Mouse (Mus musculus): ENCODE data around the gene Tbc1d2b.

Tbc1d2b gene

GRCm38 (mm10) chr9:90242291-90242690 lies 28.3 kb downstream of the Tbc1d2b start:
- no peak for DNase-seq (ENCODE audit: low spot score)

DNA sequence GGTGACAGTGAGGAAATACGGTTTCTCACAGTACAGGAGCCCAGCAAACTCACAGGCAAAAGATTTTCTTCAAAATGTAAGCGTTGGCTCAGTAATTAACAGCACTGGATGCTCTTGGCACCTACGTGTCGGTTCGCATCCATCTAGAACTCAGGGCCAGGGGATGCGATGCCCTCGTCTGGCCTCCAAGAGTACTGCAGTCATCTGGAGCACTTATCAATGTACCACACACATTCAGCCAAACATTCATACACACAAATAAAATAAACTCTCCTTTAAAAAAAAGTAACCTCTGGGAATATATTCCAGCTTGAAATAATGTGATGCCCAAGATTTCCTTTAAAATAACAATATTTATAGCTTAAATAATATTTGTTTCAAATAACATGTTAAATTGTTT lies 29.0 kb downstream of the Tbc1d2b start:
- DNase-seq (ENCODE audit: low spot score) = no peak

GRCm38 (mm10) chr9:90241041-90241440 lies 29.6 kb downstream of the Tbc1d2b start:
- DNase-seq (ENCODE audit: low spot score) = no peak

- DNase-seq (ENCODE audit: low spot score) = no peak
Observed at GRCm38 (mm10) chr9:90240560-90240959, 30.0 kb downstream of the Tbc1d2b start.

- no peak for DNase-seq (ENCODE audit: low spot score)
Observed at GRCm38 (mm10) chr9:90237232-90238062, 33.2 kb downstream of the Tbc1d2b start.

DNA sequence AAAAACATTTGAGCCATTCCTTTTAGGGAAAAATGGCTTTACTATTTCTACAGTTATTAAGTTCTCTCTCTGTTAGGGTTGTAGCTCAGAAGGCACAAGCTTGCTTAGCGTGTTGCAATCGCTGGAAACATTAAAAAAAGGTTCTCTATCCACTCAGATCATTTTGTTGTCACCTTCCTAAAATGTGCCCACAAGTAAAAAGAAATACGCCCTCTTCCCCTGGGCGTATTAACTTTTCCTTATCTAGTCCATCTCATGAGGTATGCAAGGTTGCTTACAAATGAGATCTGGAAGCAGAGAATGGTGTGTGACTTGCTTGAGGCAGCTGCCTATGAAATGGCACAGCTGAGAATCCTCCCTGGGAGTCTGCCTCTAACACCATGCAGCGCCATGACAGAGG lies 33.8 kb downstream of the Tbc1d2b start:
- DNase-seq (ENCODE audit: low spot score) = no peak

GRCm38 (mm10) chr9:90235258-90235882 lies 35.2 kb downstream of the Tbc1d2b start:
- no peak for DNase-seq (ENCODE audit: low spot score)

DNA sequence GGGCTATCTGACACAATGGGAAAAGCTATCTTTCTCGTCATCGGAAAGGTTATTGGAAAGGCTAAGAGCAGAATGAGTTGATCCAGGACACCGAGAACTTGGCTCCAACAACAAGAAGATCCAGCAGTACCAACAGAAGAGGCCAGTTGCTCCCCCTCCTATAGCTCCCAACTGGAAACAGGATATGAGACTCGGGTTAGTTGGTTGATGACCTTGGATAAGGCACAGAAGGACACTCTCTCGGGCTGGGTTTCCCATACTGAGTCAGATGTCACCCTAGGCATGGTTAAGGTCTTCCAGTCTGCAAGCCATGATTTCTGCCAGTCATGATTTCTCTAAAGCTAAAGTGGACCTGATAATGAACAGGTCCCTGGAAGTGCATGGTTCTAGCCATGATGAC lies 35.8 kb downstream of the Tbc1d2b start:
- no peak for DNase-seq (ENCODE audit: low spot score)

DNA sequence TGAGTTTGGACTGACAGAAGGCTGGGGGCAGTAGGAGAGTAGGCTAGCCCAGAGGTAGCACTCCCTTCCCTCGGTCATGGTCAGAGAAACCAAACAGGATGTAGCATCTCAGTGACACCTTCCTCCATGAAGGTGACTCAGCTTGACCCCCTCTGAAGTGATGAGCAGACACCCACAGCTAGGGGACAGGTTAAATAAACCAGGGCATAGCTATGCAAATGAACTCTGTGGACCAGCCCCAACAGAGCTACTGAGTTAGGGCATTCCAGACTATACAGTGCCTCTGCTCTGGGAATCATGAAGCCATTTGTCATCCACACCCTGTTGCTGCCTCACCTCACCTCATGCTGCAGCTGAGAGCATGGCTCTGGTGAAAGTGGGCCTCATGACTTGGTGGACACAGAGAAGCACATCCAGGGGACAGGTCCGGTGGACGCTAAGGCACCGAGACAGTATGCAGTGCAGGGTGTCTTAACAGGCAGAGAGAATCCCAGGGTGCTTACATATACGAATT lies 36.6 kb downstream of the Tbc1d2b start:
- no peak for DNase-seq (ENCODE audit: low spot score)

- no peak for DNase-seq (ENCODE audit: low spot score)
Observed at GRCm38 (mm10) chr9:90232781-90233690, 37.6 kb downstream of the Tbc1d2b start.

- DNase-seq (ENCODE audit: low spot score) = no peak
Observed at GRCm38 (mm10) chr9:90227171-90227570, 43.4 kb downstream of the Tbc1d2b start.

DNA sequence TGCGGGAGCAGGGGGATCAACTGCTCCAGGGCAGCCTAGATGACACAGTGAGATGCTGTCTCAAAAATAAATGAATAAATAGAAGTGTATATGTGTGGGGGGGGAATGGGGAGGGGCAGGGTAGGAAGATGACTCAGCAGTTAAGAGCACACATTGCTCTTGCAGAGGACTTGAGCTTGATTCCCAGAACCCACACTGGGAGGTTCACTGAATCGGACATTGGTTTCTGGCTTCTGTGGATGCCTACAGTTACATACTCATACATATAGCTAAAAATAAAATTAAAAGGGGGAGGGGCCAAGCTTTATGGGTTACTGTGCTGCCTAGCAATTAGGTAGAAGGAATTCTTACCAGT lies 43.9 kb downstream of the Tbc1d2b start:
- no peak for DNase-seq (ENCODE audit: low spot score)

- DNase-seq (ENCODE audit: low spot score) = no peak
Observed at GRCm38 (mm10) chr9:90226081-90226741, 44.4 kb downstream of the Tbc1d2b start.

GRCm38 (mm10) chr9:90222275-90222674 lies 48.3 kb downstream of the Tbc1d2b start:
- no peak for DNase-seq (ENCODE audit: low spot score)

DNA sequence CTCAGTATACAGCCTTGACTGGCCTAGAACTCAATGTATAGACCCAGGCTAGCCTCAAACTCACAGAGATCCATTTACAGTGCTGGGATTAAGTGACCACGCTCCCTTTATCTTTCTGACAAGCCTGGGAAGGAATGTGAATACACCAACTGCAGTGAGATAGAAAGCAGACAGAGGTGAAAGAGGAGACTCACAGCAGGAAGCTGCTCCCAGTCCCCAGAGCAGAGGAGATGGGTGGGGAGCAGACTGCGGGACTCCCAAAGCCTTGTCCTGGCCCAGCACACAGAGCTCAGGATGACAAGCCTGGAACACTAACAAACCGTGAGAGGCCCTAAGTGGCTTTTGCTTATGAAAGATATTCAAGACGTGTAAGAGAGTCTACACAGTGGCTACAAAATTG lies 53.1 kb downstream of the Tbc1d2b start:
- DNase-seq (ENCODE audit: low spot score) = no peak

GRCm38 (mm10) chr9:90216259-90217001 lies 54.2 kb downstream of the Tbc1d2b start:
- no peak for DNase-seq (ENCODE audit: low spot score)

DNA sequence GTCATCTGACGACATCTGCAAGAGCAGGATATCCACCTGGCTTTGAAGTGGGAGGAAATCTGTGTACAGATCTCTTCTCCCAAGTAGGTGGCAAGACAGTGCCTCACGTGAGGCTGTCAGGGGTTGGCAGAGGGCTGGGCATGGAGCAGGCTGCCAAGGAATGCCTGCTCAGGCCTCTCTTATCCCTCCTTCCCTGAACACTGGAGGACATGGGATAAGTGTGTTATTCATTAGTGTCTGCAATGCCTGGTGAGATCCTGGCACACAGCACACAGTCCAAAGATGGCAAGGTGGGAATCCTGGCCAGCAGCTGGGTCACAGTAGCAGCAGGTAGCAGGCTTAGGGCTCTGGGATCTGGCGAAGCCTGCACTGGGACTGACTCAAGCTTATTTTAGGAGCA lies 57.5 kb downstream of the Tbc1d2b start:
- no peak for DNase-seq (ENCODE audit: low spot score)

DNA sequence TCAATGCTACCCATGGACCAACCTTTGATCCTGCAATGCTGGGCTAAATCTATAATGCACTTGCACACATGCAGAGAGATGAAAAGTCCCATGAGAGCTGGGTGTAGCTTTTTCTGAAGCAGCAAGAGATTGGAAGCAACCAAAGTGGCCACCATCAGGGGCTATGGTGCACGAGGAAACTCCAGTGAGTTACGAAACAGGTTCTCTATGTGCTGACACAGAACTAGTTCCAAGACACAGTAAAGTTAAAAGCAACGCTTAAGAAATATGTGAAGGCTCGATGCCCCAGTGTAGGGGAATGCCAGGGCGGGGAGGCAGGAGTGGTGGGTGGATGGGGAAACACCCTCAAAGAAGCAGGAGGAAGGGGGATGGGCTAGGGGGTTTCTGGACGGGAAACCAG lies 61.9 kb downstream of the Tbc1d2b start:
- no peak for DNase-seq (ENCODE audit: low spot score)

DNA sequence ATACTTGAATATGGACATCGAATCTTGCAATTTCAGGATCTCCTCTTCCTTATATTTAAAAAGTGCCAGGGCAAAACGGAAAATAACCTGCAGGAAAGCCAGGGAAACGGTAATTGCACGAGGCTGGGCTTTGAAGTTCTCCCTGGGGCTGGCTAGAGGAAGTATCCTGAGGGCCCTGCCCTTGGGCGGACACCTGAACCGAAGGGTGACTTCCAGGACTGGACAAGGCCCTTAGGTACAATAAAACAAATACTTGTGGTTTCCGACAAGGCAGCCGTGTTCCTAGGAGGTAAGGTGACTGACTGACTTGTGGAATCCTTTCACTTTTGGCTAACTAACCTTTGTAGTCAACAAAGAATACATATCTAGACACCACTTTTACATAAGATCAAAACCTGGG lies 62.8 kb downstream of the Tbc1d2b start:
- DNase-seq (ENCODE audit: low spot score) = no peak

DNA sequence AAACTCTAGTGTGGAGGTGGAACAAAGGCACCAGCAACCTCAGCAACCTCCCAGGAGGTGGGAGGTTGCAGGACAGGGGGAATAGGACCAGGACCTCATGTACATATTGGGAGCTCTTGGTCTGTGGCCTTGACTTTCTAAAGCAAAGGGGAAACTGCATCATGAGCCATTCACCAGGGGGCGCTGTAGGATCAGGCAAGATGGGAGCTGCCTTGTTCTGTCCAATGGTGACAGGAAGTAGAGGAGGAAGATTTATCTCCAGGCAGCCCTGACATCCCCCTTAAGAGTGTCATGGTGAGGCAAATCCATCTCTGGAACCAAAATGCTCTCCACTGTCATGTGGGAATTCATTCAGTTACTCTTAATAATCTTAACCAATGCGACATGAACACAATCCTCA lies 64.1 kb downstream of the Tbc1d2b start:
- peak; percentile 75 for DNase-seq (ENCODE audit: low spot score)

DNA sequence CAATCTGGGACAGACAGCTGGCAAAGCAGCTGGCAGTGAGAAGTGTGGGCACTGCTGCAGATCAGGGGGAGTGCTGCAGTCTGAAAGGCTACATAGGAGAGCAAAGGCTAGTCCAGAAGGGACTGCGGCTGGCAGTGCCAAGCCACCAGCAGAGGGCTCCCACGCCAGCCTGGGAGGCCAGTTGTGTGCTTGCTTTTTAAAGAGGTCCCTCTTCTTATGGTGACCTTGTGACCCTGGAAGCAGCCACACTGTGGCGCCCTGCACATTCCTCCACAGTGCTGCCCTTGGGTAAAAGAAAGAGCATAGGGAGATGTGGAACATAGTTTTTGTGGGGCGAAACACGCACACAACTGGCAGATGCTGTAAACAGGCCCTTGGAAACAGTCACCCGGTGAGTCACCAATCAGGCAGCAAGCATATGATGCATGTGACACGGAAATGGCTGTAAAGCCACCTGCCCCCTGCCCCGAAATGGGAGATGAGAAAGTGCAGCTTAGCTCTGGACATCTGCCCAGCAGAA lies 66.1 kb downstream of the Tbc1d2b start:
- DNase-seq (ENCODE audit: low spot score) = no peak

Measured in ovary, postnatal 10 days (tissue).